Mouse (Mus musculus): ENCODE measurements around the gene Gm20509. TPM values are rescaled to one million over a fixed set of nuclear protein-coding genes. Genes with fewer than 3 reads are reported as not detected.
A peak's percentile ranks its signal among the peaks of the same experiment; 100 is the strongest.

Gene Gm20509
- polyA plus RNA-seq, 1 experiment, result not detected

DNA sequence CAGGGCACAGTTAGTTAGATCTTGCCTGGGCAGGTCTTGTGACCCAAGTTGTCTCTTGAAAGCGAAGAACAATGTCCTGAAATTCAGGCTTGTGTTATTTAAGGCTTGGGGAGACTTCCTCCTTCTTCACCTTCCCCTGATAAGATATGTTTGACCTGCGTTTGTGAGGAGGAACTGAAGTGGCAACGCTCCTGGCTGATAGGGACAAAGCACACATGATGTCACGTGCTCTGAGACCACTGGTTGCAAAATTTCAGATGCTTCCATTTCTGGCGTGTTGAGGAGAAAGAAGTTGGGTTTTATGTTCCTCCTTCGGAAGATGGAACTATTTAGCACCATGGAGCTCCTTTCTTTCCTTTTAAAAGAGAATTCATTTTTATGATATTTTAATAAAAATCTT lies 16.4 kb upstream of the Gm20509 start:
- Histone ChIP-seq H3K4me1 (ENCODE audit: control insufficient read depth, insufficient read depth, low read length) (no peaks in the 10 kb centered on the region), H3K27me3 (replicated peaks; ENCODE audit: control insufficient read depth, insufficient read depth, low read length) (no peaks in the 10 kb centered on the region), H3K4me3 (ENCODE audit: insufficient read depth, low read depth, low read length) (no peak overlapping the region), H3K27ac (ENCODE audit: insufficient read depth, low read depth, low read length) (no peak overlapping the region), H3K36me3 (ENCODE audit: control insufficient read depth, insufficient read depth, low read length) (no peaks in the 10 kb centered on the region)
- TF ChIP-seq CTCF (conservative IDR thresholded peaks at IDR 0.05; ENCODE audit: insufficient read depth, insufficient read length, low read depth, low read length) (no peak), POLR2A (IDR thresholded peaks at IDR 0.05; ENCODE audit: low read depth, low read length) (no peak)
- no peak for DNase-seq
- 86% methylated on average over 6 of the region's 6 CpGs for WGBS

- H3K36me3 ChIP-seq (ENCODE audit: control insufficient read depth, insufficient read depth, low read length), result no peaks in the 10 kb centered on the region
- H3K27ac ChIP-seq (ENCODE audit: insufficient read depth, low read depth, low read length), result no peak overlapping the region
- no peaks in the 10 kb centered on the region for H3K4me1 ChIP-seq (ENCODE audit: control insufficient read depth, insufficient read depth, low read length)
- no peak overlapping the region for H3K4me3 ChIP-seq (ENCODE audit: insufficient read depth, low read depth, low read length)
- DNase-seq, result no peak
- TF ChIP-seq POLR2A (IDR thresholded peaks at IDR 0.05; ENCODE audit: low read depth, low read length), result no peak
- TF ChIP-seq CTCF (conservative IDR thresholded peaks at IDR 0.05; ENCODE audit: insufficient read depth, insufficient read length, low read depth, low read length), result no peak
- 59% methylated on average over 8 of the region's 8 CpGs for WGBS
- H3K27me3 ChIP-seq (replicated peaks; ENCODE audit: control insufficient read depth, insufficient read depth, low read length), result no peaks in the 10 kb centered on the region
Observed at GRCm38 (mm10) chr9:73087121-73087520, 15.1 kb upstream of the Gm20509 start.

- Histone ChIP-seq H3K4me1 (ENCODE audit: control insufficient read depth, insufficient read depth, low read length) (no peaks in the 10 kb centered on the region), H3K4me3 (ENCODE audit: insufficient read depth, low read depth, low read length) (no peak overlapping the region), H3K36me3 (ENCODE audit: control insufficient read depth, insufficient read depth, low read length) (no peaks in the 10 kb centered on the region), H3K27me3 (replicated peaks; ENCODE audit: control insufficient read depth, insufficient read depth, low read length) (no peaks in the 10 kb centered on the region), H3K27ac (ENCODE audit: insufficient read depth, low read depth, low read length) (no peak overlapping the region)
- WGBS, result 83% methylated on average over 5 of the region's 5 CpGs
- TF ChIP-seq CTCF (conservative IDR thresholded peaks at IDR 0.05; ENCODE audit: insufficient read depth, insufficient read length, low read depth, low read length) (no peak), POLR2A (IDR thresholded peaks at IDR 0.05; ENCODE audit: low read depth, low read length) (no peak)
- no peak for DNase-seq
Observed at GRCm38 (mm10) chr9:73087581-73087980, 14.7 kb upstream of the Gm20509 start.

GRCm38 (mm10) chr9:73089222-73089920 lies 12.9 kb upstream of the Gm20509 start:
- DNase-seq, result no peak
- no peaks in the 10 kb centered on the region for H3K4me1 ChIP-seq (ENCODE audit: control insufficient read depth, insufficient read depth, low read length)
- no peak overlapping the region for H3K27ac ChIP-seq (ENCODE audit: insufficient read depth, low read depth, low read length)
- no peak for TF ChIP-seq POLR2A (IDR thresholded peaks at IDR 0.05; ENCODE audit: low read depth, low read length)
- no peak for TF ChIP-seq CTCF (conservative IDR thresholded peaks at IDR 0.05; ENCODE audit: insufficient read depth, insufficient read length, low read depth, low read length)
- no peaks in the 10 kb centered on the region for H3K27me3 ChIP-seq (replicated peaks; ENCODE audit: control insufficient read depth, insufficient read depth, low read length)
- H3K4me3 ChIP-seq (ENCODE audit: insufficient read depth, low read depth, low read length), result no peak overlapping the region
- no peaks in the 10 kb centered on the region for H3K36me3 ChIP-seq (ENCODE audit: control insufficient read depth, insufficient read depth, low read length)
- 68% methylated on average over 16 of the region's 16 CpGs for WGBS

DNA sequence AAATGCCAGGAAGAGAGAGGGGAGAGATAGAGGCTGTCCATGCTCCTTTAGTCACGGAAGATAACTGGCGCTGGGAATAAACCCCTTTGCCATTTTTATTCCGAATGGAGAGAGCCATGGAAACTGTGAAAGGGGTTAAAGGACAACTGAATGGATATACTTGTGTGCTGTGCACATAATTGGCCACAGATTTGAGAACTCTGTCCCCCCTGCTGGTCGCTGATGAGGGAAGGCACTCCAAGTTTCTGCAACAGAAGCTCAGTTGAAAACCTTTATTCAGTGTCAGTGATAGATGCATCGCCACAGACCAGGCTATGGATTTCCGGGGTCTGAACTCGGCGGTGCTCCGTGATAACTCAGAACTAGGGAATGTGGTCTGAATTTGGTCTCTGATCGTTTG lies 12.1 kb upstream of the Gm20509 start:
- H3K27ac ChIP-seq (ENCODE audit: insufficient read depth, low read depth, low read length), result no peak overlapping the region

GRCm38 (mm10) chr9:73091747-73092146 lies 10.5 kb upstream of the Gm20509 start:
- H3K4me3 ChIP-seq (ENCODE audit: insufficient read depth, low read depth, low read length), result no peak overlapping the region
- no peaks in the 10 kb centered on the region; the same call in 1 of the 2 replicates for H3K4me1 ChIP-seq (ENCODE audit: control insufficient read depth, insufficient read depth, low read length)
- no peak overlapping the region for H3K27ac ChIP-seq (ENCODE audit: insufficient read depth, low read depth, low read length)
- DNase-seq, result peak; percentile 66
- no peaks in the 10 kb centered on the region for H3K36me3 ChIP-seq (ENCODE audit: control insufficient read depth, insufficient read depth, low read length)
- TF ChIP-seq CTCF (conservative IDR thresholded peaks at IDR 0.05; ENCODE audit: insufficient read depth, insufficient read length, low read depth, low read length) (peak; percentile 44), POLR2A (IDR thresholded peaks at IDR 0.05; ENCODE audit: low read depth, low read length) (no peak)
- H3K27me3 ChIP-seq (replicated peaks; ENCODE audit: control insufficient read depth, insufficient read depth, low read length), result no peaks in the 10 kb centered on the region
- 0% methylated on average over 1 of the region's 1 CpGs for WGBS

More for the DNA sequence above, 12.1 kb upstream of the Gm20509 start:
- TF ChIP-seq CTCF (conservative IDR thresholded peaks at IDR 0.05; ENCODE audit: insufficient read depth, insufficient read length, low read depth, low read length), result no peak
- TF ChIP-seq POLR2A (IDR thresholded peaks at IDR 0.05; ENCODE audit: low read depth, low read length), result no peak
- DNase-seq, result no peak
- no peaks in the 10 kb centered on the region for H3K36me3 ChIP-seq (ENCODE audit: control insufficient read depth, insufficient read depth, low read length)
- WGBS, result 85% methylated on average over 10 of the region's 10 CpGs
- H3K4me1 ChIP-seq (ENCODE audit: control insufficient read depth, insufficient read depth, low read length), result no peaks in the 10 kb centered on the region; the same call in 1 of the 2 replicates
- H3K27me3 ChIP-seq (replicated peaks; ENCODE audit: control insufficient read depth, insufficient read depth, low read length), result no peaks in the 10 kb centered on the region
- H3K4me3 ChIP-seq (ENCODE audit: insufficient read depth, low read depth, low read length), result no peak overlapping the region

DNA sequence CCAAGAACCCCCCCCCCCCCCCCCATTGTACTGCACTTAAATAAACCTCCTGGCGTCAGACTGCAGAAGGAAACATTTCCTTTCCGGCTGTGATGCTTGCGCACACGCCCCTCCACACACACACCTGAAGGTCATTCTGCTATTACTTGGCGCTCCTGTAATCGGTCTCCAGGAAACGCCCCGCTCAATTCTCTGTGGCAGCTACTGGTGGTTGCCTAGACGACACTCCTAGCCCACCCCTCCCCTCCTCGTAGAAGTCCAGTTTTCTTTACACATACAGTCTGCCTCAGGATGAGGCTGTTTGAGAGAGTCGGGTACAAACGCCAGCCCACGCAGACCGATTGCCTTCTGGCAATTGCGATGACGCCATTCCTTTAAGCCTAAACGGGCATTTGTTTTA lies 7.7 kb upstream of the Gm20509 start:
- H3K4me3 ChIP-seq (ENCODE audit: insufficient read depth, low read depth, low read length), result no peak overlapping the region
- no peak overlapping the region for H3K27ac ChIP-seq (ENCODE audit: insufficient read depth, low read depth, low read length)
- no peaks in the 10 kb centered on the region; the same call in 1 of the 2 replicates for H3K4me1 ChIP-seq (ENCODE audit: control insufficient read depth, insufficient read depth, low read length)
- no peaks in the 10 kb centered on the region for H3K27me3 ChIP-seq (replicated peaks; ENCODE audit: control insufficient read depth, insufficient read depth, low read length)
- WGBS, result 29% methylated on average over 17 of the region's 17 CpGs
- no peak for DNase-seq
- no peak for TF ChIP-seq POLR2A (IDR thresholded peaks at IDR 0.05; ENCODE audit: low read depth, low read length)
- TF ChIP-seq CTCF (conservative IDR thresholded peaks at IDR 0.05; ENCODE audit: insufficient read depth, insufficient read length, low read depth, low read length), result no peak
- no peaks in the 10 kb centered on the region for H3K36me3 ChIP-seq (ENCODE audit: control insufficient read depth, insufficient read depth, low read length)

Data from kidney, adult 2 months (tissue).